In genomic region chr11:107546667-107547301, GRCm38 (mm10) we compare ENCODE assay signal across 8 mouse cellular contexts. TPM values are rescaled to one million over a fixed set of nuclear protein-coding genes. Genes with fewer than 3 reads are reported as not detected.
A peak's percentile ranks its signal among the peaks of the same experiment; 100 is the strongest.
DNase-seq lines count a peak whose midpoint lies in the region; ATAC-seq and TF ChIP-seq lines count a peak whose summit lies in the region.

No protein-coding gene starts in this region.

- peak overlapping the region; percentile 82 for H3K9ac ChIP-seq in forebrain, embryonic 14.5 days (ENCODE audit: low read length)
- peak overlapping the region; percentile 76 for H3K9ac ChIP-seq in intestine, embryonic 15.5 days
- peak overlapping the region; percentile 92 for H3K9ac ChIP-seq in liver, embryonic 16.5 days (ENCODE audit: low read depth, low read length)
- peak overlapping the region; percentile 95 for H3K9ac ChIP-seq in neural tube, embryonic 14.5 days (replicated peaks; ENCODE audit: low read depth, low read length)

- peak overlapping the region; percentile 91 for H3K4me2 ChIP-seq in forebrain, embryonic 14.5 days (ENCODE audit: low read length)
- H3K4me2 ChIP-seq in intestine, embryonic 15.5 days (replicated peaks), result peak overlapping the region; percentile 91
- H3K4me2 ChIP-seq in liver, embryonic 16.5 days (ENCODE audit: low read depth, low read length), result peak overlapping the region; percentile 95
- peak overlapping the region; percentile 100 for H3K4me2 ChIP-seq in neural tube, embryonic 14.5 days (ENCODE audit: low read depth, low read length)

- ATAC-seq in forebrain, embryonic 14.5 days, result peak; percentile 47
- ATAC-seq in intestine, embryonic 15.5 days, result peak; percentile 62
- peak; percentile 6; the same call in 1 of the 2 replicates for ATAC-seq in liver, embryonic 16.5 days (ENCODE audit: low read depth)
- peak; percentile 53 for ATAC-seq in neural tube, embryonic 14.5 days (ENCODE audit: low read depth)

- DNase-seq in right cerebral cortex, postnatal 10 days (ENCODE audit: low spot score in 2 of 2), result peak; percentile 35 to 38
- no peak for DNase-seq in right cerebral cortex, postnatal 36 days (ENCODE audit: low spot score in 2 of 2)
- peak; percentile 24 for DNase-seq in forebrain, embryonic 14.5 days (ENCODE audit: low spot score)
- no peak for DNase-seq in adipocyte (ENCODE audit: low spot score)

- H3K4me3 ChIP-seq in bone marrow macrophage, adult 2 months (ENCODE audit: insufficient read depth, low read length), result peak overlapping the region; percentile 95
- H3K4me3 ChIP-seq in forebrain, embryonic 14.5 days (ENCODE audit: low read depth, low read length), result peak overlapping the region; percentile 74
- H3K4me3 ChIP-seq in intestine, embryonic 15.5 days (replicated peaks), result peak overlapping the region; percentile 94
- peak overlapping the region; percentile 95 for H3K4me3 ChIP-seq in liver, embryonic 16.5 days (ENCODE audit: low read depth, low read length)
- peak overlapping the region; percentile 96 for H3K4me3 ChIP-seq in neural tube, embryonic 14.5 days (ENCODE audit: low read depth, low read length)

- H3K9me3 ChIP-seq in forebrain, embryonic 14.5 days (replicated peaks; ENCODE audit: control insufficient read depth, low read length), result no peaks in the 10 kb centered on the region
- no peaks in the 10 kb centered on the region for H3K9me3 ChIP-seq in intestine, embryonic 15.5 days
- H3K9me3 ChIP-seq in liver, embryonic 16.5 days (replicated peaks; ENCODE audit: control insufficient read depth, low read length), result no peaks in the 10 kb centered on the region
- no peaks in the 10 kb centered on the region for H3K9me3 ChIP-seq in neural tube, embryonic 14.5 days (ENCODE audit: control insufficient read depth, low read length)

- no peak for TF ChIP-seq CTCF in bone marrow macrophage, adult 2 months (IDR thresholded peaks at IDR 0.05; ENCODE audit: low read depth, low read length)

- 0 out of 2 replicates have a peak, but pooled peaks cover 8% of the 10 kb centered on the region for H3K36me3 ChIP-seq in forebrain, embryonic 14.5 days (ENCODE audit: control insufficient read depth, insufficient read depth, low read length)
- no peaks in the 10 kb centered on the region for H3K36me3 ChIP-seq in intestine, embryonic 15.5 days
- no peaks in the 10 kb centered on the region for H3K36me3 ChIP-seq in liver, embryonic 16.5 days (ENCODE audit: control insufficient read depth, insufficient read depth)
- no peaks in the 10 kb centered on the region for H3K36me3 ChIP-seq in neural tube, embryonic 14.5 days (ENCODE audit: control insufficient read depth, insufficient read depth, low read length)

- H3K27ac ChIP-seq in bone marrow macrophage, adult 2 months (ENCODE audit: insufficient read depth, low read depth, low read length), result no peak overlapping the region
- H3K27ac ChIP-seq in forebrain, embryonic 14.5 days (ENCODE audit: low read depth, low read length), result no peak overlapping the region
- H3K27ac ChIP-seq in intestine, embryonic 15.5 days, result peak overlapping the region; percentile 83
- peak overlapping the region; percentile 44; the same call in 1 of the 2 replicates for H3K27ac ChIP-seq in liver, embryonic 16.5 days (ENCODE audit: low read length)
- no peak overlapping the region; the same call in 1 of the 2 replicates for H3K27ac ChIP-seq in neural tube, embryonic 14.5 days (ENCODE audit: low read depth, low read length)

- no peak for TF ChIP-seq POLR2A in bone marrow macrophage, adult 2 months (IDR thresholded peaks at IDR 0.05; ENCODE audit: borderline replicate concordance, low read depth, low read length)

- 0% methylated on average over 37 of the region's 37 CpGs for WGBS in forebrain, embryonic 14.5 days
- under 1% methylated on average over 37 of the region's 37 CpGs for WGBS in intestine, embryonic 15.5 days
- WGBS in liver, embryonic 16.5 days (ENCODE audit: insufficient replicate concordance), result under 1% methylated on average over 36 of the region's 37 CpGs
- under 1% methylated on average over 34 of the region's 37 CpGs for WGBS in neural tube, embryonic 14.5 days

- 0 out of 2 replicates have a peak, but pooled peaks cover 3% of the 10 kb centered on the region for H3K4me1 ChIP-seq in bone marrow macrophage, adult 2 months (ENCODE audit: control insufficient read depth, insufficient read depth, low read length)
- H3K4me1 ChIP-seq in forebrain, embryonic 14.5 days (ENCODE audit: control insufficient read depth, insufficient read depth, low read length), result peaks cover 9% of the 10 kb centered on the region; the same call in 1 of the 2 replicates
- peaks cover 8% of the 10 kb centered on the region for H3K4me1 ChIP-seq in intestine, embryonic 15.5 days (replicated peaks)
- H3K4me1 ChIP-seq in liver, embryonic 16.5 days (ENCODE audit: control insufficient read depth, low read depth, low read length), result peaks cover 24% of the 10 kb centered on the region
- peaks cover 12% of the 10 kb centered on the region; the same call in 1 of the 2 replicates for H3K4me1 ChIP-seq in neural tube, embryonic 14.5 days (ENCODE audit: control insufficient read depth, insufficient read depth, low read length)

- H3K27me3 ChIP-seq in forebrain, embryonic 14.5 days (replicated peaks; ENCODE audit: control insufficient read depth, insufficient read depth, low read length), result 0 out of 2 replicates have a peak, but pooled peaks cover 3% of the 10 kb centered on the region
- no peaks in the 10 kb centered on the region for H3K27me3 ChIP-seq in intestine, embryonic 15.5 days (replicated peaks)
- peaks cover 22% of the 10 kb centered on the region for H3K27me3 ChIP-seq in liver, embryonic 16.5 days (ENCODE audit: control insufficient read depth, insufficient read depth, low read depth, low read length)
- no peaks in the 10 kb centered on the region for H3K27me3 ChIP-seq in neural tube, embryonic 14.5 days (ENCODE audit: control insufficient read depth, insufficient read depth, low read length)

RNA-seq across cellular contexts. Expression of gene Helz, which starts 0.9 kb away (rescaled TPM):
- polyA plus RNA-seq in bone marrow macrophage, adult 2 months (2012; ENCODE audit: insufficient read depth, insufficient read length, missing spikeins), result 17.3 and 17.6 TPM in 2 replicates
- 12.8 and 19.5 TPM in 2 replicates for polyA plus RNA-seq in forebrain, embryonic 14.5 days (2014; fragmentation: Nextera tagmentation; extraction: Ambion mirVana)
- 16.0 and 17.0 TPM in 2 replicates for polyA plus RNA-seq in intestine, embryonic 15.5 days (2015; fragmentation: Nextera tagmentation; extraction: Ambion mirVana)
- 5.8 and 7.1 TPM in 2 replicates for polyA plus RNA-seq in liver, embryonic 16.5 days (2015; fragmentation: Nextera tagmentation; extraction: Ambion mirVana)
- polyA plus RNA-seq in neural tube, embryonic 14.5 days (2014; fragmentation: Nextera tagmentation; extraction: Ambion mirVana), result 21.4 and 23.9 TPM in 2 replicates

Comparison
In these comparisons a context has a peak if more than half of its experiments do, and no peak if none do; other contexts are left out.
1. DNase-seq: peak in right cerebral cortex, postnatal 10 days (2 of 2) and forebrain, embryonic 14.5 days (single experiment); none in right cerebral cortex, postnatal 36 days (0 of 2) and adipocyte (single experiment).
2. H3K27ac ChIP-seq: peak in intestine, embryonic 15.5 days (single experiment) and liver, embryonic 16.5 days (single experiment); none in bone marrow macrophage, adult 2 months (single experiment), forebrain, embryonic 14.5 days (single experiment) and neural tube, embryonic 14.5 days (single experiment).
3. ATAC-seq: peak in every context shown above with its lines; median percentile 62 in intestine, embryonic 15.5 days; 53 in neural tube, embryonic 14.5 days; 47 in forebrain, embryonic 14.5 days; 6 in liver, embryonic 16.5 days.
4. Peak in every context shown above with its lines, with median percentiles within 50 percentile points of each other: H3K4me3 ChIP-seq, H3K4me2 ChIP-seq and H3K9ac ChIP-seq.